Mouse (Mus musculus) testis, postnatal 10 days (tissue): ENCODE data around the gene P2ry4.

Source experiments
- DNase-seq: peaks from one replicate; pipeline ENCODE4 v3.0.0; 2021; ENCODE audit warnings: low spot score

Gene P2ry4

DNA sequence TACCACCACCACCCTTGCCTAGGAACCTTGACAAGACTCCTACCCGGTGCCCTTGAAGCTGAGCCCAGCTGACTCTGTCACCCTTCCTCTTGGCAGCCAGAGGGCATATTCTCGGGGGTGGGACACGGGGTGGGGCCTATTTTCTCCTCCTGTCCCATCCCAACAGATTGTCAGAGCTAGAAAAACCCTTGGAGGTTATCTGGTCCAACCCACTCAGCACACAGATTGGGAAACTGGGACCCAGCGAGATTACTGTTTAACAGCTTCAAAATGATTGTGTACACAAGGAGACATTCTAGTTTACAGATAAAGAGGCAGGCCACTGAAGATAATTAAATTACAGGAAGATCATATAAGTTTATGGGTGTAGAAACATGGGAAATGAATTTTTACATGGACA is at the start of gene P2ry4:
TSS of gene P2ry4 (minus strand) at position 79 of the 400 bp plus-strand sequence.
- no peak for DNase-seq

DNA sequence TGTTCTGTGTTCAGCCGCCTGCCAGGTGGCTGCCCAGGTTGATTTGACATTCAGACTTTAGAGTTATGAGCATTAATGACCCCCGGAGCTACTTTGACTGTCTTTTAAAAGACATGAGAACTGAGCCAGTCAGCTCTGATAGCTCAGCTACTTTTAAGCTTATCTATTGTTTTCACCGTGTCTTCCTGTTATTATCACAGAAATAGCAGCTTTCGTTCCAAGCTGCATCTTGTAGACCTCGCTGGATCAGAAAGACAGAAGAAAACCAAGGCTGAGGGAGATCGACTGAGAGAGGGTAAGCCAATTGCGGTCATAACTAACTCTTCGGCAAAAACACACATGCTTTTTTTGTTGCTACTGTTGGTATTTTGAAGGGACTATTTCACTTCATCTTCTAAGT is 43.8 kb upstream of the P2ry4 start:
- no peak for DNase-seq

DNA sequence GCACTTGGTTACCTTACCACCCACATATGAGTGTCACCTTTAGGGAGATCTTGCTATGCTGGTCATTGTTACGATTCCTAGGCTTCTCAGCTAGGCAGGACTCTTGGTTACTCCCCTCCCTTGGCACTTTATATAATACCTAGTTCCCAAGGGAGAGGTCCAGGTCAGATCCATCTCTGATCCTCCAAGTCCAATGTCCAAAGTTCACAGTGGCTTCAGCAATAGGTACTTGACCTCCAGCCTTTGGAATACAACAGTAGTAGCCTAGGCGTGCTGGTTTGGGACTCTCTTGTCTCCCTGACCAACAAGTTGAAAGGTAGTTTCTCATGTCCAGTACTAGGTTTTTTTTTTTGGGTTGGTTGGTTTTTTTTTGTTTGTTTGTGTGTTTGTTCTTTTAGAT is 34.4 kb upstream of the P2ry4 start:
- DNase-seq: no peak

DNA sequence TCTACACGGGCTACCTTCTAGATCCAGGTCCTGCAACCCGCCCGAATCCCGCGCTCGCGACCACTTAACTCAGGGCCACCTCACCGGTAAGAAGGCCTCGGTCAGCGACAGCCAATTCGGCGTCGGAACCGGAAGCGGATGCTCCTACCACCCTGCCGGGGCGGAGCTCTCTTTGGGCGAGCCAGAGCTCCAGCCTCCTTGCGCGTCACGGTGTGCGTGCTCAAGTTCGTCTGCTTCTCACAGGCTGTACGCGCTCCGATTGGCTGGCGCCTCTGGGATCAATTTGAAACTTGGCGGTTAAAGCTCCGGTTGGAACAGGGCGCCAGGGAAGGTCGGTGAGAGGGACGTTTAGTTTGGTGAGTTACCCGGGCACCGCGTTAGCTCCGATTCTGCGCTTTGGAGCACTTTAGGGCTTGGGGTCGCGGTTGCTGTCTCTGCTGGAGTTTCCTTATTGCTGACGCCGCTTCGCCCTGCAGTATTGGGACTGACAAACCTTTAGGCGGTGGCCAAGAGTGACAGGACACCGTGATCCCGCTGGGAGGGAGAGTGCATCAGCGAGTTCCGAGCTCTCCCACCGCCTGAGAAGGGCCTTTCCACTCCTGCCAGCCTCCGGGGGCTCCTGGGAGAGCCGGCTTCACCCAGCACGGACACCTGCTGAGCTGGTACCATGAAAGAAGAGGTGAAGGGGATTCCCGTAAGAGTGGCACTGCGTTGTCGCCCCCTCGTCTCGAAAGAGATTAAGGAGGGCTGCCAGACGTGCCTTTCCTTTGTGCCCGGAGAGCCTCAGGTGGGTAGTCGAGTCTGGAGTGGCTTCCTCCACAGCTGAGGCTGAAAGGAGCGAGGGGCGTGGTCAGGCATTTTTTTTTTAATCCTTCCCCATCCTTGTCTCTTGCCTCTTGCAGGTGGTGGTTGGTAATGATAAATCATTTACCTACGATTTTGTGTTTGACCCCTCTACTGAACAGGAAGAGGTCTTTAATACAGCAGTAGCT is 31.4 kb upstream of the P2ry4 start, which contains the start of gene Pdzd11:
TSS of gene Pdzd11 (minus strand) at position 767 of the 992 bp plus-strand sequence.
- peak; percentile 85 for DNase-seq

DNA sequence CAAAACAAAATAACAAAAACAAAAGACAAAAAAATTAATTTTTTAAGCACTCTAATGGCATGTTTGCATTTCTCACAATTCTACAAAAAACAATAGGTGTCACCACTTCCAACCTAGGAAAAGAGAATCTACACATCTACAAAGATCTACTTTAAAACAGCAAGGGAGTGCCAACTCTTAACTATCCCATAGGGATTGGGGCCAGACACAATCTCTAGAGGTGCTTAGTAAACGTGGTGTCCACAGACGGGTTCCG is 30.8 kb upstream of the P2ry4 start, which contains the start of gene Kif4:
TSS of gene Kif4 (plus strand) at position 192 of the 256 bp plus-strand sequence.
- no peak for DNase-seq

DNA sequence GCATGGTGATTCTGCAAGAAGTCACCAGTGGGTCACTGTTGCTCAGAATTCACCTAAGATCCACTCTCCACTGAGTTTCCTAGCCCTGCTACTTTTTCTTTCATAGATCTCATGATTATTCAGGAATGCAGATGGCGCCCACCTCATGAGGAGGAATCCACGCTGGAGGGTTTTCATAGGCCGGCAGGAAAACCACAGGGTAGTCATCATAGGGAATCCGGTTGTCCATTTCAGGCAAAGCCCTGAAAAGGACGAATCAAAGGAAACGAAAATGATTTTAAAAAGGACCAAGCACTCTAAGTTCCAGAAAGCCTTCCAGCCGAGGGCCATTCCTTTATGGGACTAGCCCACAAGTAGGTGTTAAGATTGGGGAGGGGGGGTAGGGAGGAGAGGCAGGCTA is 30.5 kb upstream of the P2ry4 start:
- no peak for DNase-seq

DNA sequence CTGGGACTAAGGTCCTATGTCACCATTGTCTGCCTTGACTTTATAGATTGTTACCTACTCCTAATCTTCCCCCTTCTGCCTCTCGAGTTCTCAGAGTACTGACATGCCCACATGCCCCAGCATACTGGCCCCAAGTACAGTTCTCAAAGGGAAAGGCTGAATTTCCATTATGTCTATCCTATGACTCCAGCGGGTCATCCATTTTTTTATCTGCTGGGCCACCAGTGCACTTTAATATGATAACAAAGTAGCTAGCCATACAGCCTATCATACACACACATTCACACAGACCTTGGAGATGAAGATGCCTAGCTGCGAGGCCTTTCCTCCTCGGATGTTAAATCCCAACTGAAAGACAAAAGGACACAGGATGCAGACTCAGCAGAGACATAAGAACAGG is 29.6 kb upstream of the P2ry4 start:
- DNase-seq: no peak

DNA sequence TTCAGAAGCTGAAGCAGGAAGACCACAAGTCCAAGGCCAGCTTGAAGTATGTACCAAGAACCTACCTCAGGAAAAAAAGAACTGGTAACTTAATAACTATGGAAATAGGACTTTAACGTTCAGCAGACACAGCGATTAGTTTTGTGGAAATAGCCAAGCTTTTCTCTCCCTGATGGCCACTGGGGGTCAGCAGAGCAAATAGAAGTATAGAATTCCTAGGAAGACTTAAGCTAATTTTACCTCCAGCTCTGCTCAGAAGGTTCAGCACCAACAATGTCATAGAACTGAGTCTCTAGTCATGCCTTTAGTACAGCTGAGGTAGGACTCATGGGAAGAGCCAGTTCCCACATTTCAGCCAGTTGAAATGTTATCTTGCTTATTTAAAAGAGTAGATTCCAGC is 26.7 kb upstream of the P2ry4 start:
- DNase-seq: no peak

DNA sequence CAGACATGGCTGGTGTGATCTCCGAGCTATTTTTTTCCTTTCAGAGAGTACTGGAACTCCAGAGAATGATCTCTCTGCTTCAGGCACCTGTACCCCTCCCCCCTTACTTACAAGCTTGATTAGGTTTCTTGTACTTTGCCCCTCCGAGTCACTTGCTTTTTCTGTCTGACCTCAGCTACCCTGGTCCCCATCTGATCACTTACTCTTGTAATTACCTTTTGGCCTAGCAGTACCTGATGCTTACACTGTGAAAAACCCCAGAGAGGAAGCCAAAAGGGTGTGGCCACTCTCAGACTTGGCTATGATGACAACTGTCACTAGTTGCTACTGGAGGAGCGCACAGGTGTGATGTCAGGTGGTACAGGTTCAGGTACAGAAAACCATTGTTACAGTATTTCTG is 23.8 kb upstream of the P2ry4 start:
- DNase-seq: no peak

DNA sequence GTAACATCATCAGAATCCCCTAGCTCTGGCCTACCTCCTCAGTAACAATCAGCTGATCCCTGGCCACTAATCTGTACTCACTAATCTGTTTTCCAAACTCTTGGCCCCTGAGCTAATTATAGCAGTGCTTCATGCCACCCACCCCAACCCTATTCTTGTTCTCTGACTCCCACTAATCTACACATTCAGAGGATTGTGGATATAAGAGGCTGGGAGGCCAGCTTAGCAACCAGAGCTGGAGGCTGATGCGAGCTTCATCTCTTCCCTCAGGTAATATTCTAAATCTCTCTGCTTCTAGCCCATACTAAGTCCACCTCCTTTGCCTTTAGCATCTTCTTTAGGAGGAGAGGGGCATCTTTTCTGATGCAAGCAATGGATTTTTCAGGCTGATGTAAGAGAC is 10.6 kb upstream of the P2ry4 start, which contains the start of gene Arr3:
TSS of gene Arr3 (plus strand) at position 184 of the 400 bp plus-strand sequence.
- no peak for DNase-seq

DNA sequence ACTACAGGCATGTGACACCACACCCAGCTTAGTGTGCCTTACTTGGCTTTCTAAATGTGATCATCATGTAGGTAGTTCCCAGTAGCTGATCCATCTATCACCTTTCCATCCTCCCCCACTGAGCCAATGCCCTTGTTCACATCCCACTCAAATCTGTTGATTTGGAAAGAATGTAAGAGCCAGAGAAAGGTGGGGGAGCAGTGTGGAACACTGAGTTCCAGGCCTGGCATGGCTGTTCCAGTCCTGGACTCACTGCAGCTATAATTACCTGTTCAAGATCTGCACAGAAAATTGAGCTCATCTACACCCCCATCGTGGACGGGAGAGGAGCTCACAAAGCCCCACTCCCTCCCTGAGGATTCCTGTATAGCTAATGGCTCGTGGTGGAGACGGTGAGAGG is 5.1 kb upstream of the P2ry4 start:
- DNase-seq: no peak

DNA sequence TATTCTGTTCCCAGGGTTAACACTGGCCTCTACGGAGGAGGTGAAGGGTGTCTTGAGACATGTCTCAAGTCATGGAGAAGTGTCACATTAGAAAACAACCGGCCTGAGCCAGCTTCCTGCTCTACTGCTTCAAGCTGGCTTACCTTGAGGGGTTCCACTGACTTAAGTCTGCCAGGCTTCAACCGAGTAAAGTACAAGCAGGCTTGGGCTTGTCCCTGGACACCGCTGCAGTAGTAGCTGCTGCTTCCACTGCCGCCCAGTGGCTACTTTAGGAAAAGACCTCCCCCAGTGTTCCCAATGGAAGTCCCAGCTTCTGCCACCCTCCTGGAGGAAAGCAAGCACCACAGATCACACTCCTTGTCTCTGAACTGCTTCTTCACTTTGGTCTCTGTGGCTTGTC is 2.8 kb upstream of the P2ry4 start:
- DNase-seq: peak; percentile 61

DNA sequence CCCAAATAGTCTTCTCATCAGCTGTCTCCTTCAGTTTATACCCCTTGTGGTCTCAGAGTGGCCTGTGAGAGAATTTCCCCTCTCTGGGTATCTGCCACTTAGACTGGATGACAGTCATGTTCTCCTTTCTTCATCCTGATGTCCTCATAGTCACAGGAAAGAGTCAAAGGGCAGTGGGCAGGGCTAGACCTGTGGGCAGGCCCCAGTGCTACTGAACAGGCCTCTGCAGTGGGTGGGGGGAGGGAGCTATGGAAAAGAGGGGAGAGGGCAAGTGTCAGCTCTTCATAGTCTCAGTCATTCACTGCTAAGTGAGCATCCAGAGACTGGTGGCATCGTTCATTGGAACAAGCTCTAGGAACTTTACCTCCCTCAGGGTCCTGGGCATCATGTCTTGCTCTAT is 22.7 kb downstream of the P2ry4 start, which contains the start of gene Awat1:
TSS of gene Awat1 (plus strand) at position 301 of the 400 bp plus-strand sequence.
- DNase-seq: no peak

DNA sequence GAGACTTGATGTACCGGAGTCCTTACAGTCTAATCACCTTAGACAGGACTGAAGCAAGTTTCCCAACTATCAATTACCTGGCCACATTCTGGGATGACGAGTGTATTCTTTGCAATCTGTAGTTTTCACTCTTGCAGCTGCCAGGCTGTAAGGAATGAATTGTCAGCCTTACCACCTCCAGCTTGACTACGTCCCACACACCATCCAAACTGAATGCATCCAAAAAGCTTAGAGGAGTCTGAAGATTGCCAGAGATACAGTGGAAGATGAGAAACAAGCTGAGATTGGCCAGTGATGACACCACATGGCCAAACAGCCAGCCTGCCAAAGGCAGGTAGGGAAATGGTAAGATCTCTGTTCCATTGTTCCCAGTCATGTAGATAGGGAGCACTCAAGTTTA is 29.0 kb downstream of the P2ry4 start:
- DNase-seq: no peak

DNA sequence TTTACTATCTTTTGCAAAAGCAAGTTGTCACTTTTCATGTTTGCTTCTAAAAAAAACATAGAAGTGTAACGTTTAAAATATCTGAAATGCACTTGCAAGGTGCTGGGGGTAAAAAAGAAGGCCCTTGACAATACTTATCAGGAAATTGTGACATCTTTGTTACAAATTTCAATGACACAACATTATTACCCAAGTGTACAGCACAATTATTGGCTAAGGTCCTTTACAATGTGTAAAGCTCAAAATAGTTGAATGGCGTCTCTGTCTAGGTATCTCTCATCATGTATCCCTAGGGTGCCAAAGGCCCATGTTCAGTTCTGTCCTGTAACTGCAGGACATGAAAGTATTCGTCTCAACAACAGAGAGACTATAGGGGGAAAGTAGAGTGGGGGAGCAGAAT is 38.6 kb downstream of the P2ry4 start:
- no peak for DNase-seq
